Mouse (Mus musculus) liver, embryonic 13.5 days (tissue): ENCODE measurements around the gene Fcf1. TPM values are rescaled to one million over a fixed set of nuclear protein-coding genes. Genes with fewer than 3 reads are reported as not detected.

Experiments used
- ATAC-seq: fragments of 200-750 bp; cut with Nextera tagmentation; 2 replicates; pipeline ENCODE4 v1.8.0; 2017; ENCODE audit warnings: low read depth, mild to moderate bottlenecking, moderate number of reproducible peaks, moderate library complexity
- DNase-seq: peaks from one replicate; pipeline ENCODE4 v3.0.0; 2022
- H3K27ac ChIP-seq: fragments of 300-500 bp; sonication (generic); 2 replicates; pipeline ENCODE4 v1.5.1; 2015; ENCODE audit warnings: moderate library complexity, mild to moderate bottlenecking, inconsistent platforms
- H3K27me3 ChIP-seq: fragments of 300-500 bp; sonication (generic); 2 replicates; pipeline ENCODE4 v1.6.1; 2015; ENCODE audit warnings: mild to moderate bottlenecking, inconsistent platforms
- H3K36me3 ChIP-seq: fragments of 300-500 bp; sonication (generic); 2 replicates; pipeline ENCODE4 v1.6.1; 2015; ENCODE audit warnings: mild to moderate bottlenecking, inconsistent platforms
- H3K4me1 ChIP-seq: fragments of 300-500 bp; sonication (generic); replicated peaks from 2 replicates; pipeline ENCODE4 v1.6.1; 2015; ENCODE audit warnings: inconsistent platforms
- H3K4me2 ChIP-seq: fragments of 300-500 bp; sonication (generic); 2 replicates; pipeline ENCODE4 v1.6.1; 2015; ENCODE audit warnings: inconsistent platforms, mild to moderate bottlenecking, moderate library complexity
- H3K4me3 ChIP-seq: fragments of 300-500 bp; sonication (generic); replicated peaks from 2 replicates; pipeline ENCODE4 v1.5.1; 2015; ENCODE audit warnings: mild to moderate bottlenecking, inconsistent platforms
- H3K9ac ChIP-seq: fragments of 300-500 bp; sonication (generic); 2 replicates; pipeline ENCODE4 v1.6.1; 2015; ENCODE audit warnings: mild to moderate bottlenecking, inconsistent platforms
- H3K9me3 ChIP-seq: fragments of 300-500 bp; sonication (generic); replicated peaks from 2 replicates; pipeline ENCODE4 v1.6.1; 2016; ENCODE audit warnings: inconsistent platforms
- WGBS: fragments of 180-500 bp; shearing (Covaris S2); methylation state at CpG from one replicate; pipeline ENCODE4 v1.1.7; 2015; ENCODE audit not compliant: insufficient replicate concordance; 5-methylcytosine and 5-hydroxymethylcytosine counted together
- polyA plus RNA-seq: library from polyadenylated mRNA; unstranded; fragments of >200 nt; fragmentation: Nextera tagmentation; extraction: Ambion mirVana; gene quantifications from 2 replicates; pipeline ENCODE4 v1.2.1, GENCODE M21; 2015

The Fcf1 gene
- 132 and 134 TPM in 2 replicates for polyA plus RNA-seq

DNA sequence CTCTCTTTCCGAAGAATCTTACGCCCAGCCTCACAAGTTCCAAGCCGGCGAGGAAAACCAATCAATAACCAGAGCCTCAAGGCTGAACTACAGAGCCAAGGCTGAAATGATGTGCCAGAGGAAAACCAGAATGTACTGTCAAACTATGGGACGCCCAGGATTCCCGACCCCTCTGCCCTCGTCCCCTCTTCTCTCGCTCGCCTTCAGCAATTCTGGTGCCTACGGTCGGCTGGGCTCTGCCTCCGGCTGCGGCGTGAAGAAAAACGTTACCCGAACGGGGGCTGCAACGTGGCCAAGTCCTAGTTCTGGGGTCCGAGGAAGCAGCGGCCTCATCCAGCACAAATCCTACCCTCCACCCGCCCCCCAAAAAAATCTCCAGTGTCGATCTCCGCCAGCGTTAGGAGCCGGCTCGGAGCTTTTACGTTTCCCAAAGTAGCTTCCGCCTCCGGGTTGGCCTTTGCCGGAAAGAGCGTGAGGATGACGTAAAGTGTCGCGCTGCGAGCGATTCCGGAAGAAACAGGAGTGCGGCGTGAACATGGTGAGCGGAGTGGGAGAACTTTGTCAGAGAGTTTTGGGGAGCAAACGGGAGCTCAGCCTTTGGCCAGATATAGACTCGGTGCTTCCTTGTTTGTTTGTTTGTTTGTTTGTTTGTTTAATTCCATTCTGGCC lies at the start of gene Fcf1, which contains the start of gene Arel1:
Gene Fcf1 (plus strand): TSS at position 470 of the 669 bp plus-strand sequence.
Gene Arel1 (minus strand): TSS at position 473 of the 669 bp plus-strand sequence.
- H3K4me2 ChIP-seq = peak within 1 kb of the TSS; percentile 74
- peaks cover 30% of the 10 kb centered on the region for H3K36me3 ChIP-seq
- DNase-seq (peak; percentile 87), ATAC-seq (peak; percentile 64)
- H3K9ac ChIP-seq = peak within 1 kb of the TSS; percentile 88
- H3K27ac ChIP-seq = peak within 1 kb of the TSS; percentile 89
- H3K27me3 ChIP-seq = no peaks in the 10 kb centered on the region
- peak within 1 kb of the TSS; percentile 87 for H3K4me3 ChIP-seq
- peaks cover 43% of the 10 kb centered on the region for H3K4me1 ChIP-seq
- H3K9me3 ChIP-seq = no peaks in the 10 kb centered on the region
- WGBS = under 1% methylated on average over 42 of the region's 42 CpGs

DNA sequence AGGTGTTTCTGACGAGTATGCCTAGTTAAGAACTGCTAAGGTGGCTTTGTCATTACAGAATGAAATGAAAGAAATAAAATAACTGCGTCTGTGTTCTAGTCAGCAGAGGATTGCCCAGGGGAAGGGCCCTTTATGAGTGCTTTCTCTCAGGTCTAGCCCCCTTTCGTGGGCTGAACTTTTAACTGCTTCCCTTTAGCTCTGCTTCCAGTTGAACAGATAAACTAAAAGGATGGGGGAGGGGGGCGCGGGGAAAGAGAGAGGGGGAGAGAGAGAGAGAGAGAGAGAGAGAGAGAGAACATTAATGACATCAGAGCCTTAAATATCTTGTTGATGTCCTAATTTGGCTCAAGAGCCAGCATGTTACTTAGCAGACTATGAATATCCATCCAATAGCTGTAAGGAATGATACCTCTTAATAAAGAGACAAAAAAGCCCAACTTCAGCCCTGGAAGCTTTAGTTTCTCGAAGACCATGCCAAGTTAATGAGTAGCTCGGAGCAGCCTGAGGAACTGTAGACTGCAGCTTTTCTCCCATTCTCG lies 48.7 kb upstream of the Fcf1 start:
- WGBS = 78% methylated on average over 8 of the region's 8 CpGs
- no peaks in the 10 kb centered on the region for H3K27me3 ChIP-seq
- H3K9ac ChIP-seq = no peak overlapping the region
- no peak overlapping the region for H3K4me2 ChIP-seq
- H3K4me1 ChIP-seq = no peaks in the 10 kb centered on the region
- no peaks in the 10 kb centered on the region for H3K9me3 ChIP-seq
- H3K36me3 ChIP-seq = peaks cover 92% of the 10 kb centered on the region
- no peak for DNase-seq
- no peak overlapping the region for H3K27ac ChIP-seq
- H3K4me3 ChIP-seq = no peak overlapping the region
- ATAC-seq = no peak

DNA sequence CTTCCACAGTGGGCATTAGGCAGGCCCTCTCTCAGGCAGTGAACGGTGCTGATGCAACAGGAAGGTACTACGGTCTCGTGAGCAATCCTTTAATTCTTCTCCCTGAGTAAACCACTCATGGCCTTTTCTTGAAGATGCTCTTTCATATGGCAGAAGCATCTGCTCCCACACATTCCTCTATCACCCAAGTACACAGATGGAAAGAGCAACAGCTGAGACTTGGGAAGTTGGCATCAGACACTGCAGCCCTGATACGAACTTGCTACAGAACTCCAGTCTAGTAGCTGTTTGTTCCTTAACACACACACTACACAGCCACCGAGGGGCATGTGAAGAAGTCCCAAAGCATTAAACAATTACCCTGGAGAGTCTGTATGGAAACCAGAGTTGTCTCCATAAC lies 46.4 kb upstream of the Fcf1 start:
- ATAC-seq = no peak
- Histone ChIP-seq H3K27ac (no peak overlapping the region), H3K4me1 (no peaks in the 10 kb centered on the region), H3K4me3 (no peak overlapping the region), H3K36me3 (peaks cover 96% of the 10 kb centered on the region), H3K27me3 (no peaks in the 10 kb centered on the region), H3K9me3 (no peaks in the 10 kb centered on the region), H3K9ac (no peak overlapping the region), H3K4me2 (no peak overlapping the region)
- 90% methylated on average over 5 of the region's 5 CpGs for WGBS
- no peak for DNase-seq

DNA sequence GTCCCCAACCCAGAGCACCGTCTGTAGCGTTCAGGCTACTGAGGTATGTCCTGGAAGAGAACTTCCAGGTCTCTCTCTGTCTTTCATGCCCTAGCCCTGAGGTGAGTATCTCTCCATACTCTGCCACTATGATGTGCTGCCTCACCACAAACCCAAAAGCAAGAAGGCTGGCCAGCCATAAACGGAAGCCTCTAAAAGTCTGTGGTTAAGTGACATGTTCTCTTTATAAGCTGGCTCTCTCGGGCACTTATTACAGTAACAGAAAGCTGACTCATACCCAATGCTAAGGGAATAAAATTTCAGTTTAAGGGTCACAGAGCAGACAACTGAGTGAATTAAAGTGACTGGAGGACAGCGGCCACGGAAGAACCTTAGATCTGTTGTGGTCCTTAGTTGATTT lies 44.2 kb upstream of the Fcf1 start:
- Histone ChIP-seq H3K4me2 (no peak overlapping the region), H3K27me3 (no peaks in the 10 kb centered on the region), H3K9me3 (no peaks in the 10 kb centered on the region), H3K27ac (no peak overlapping the region), H3K36me3 (peaks cover 97% of the 10 kb centered on the region), H3K9ac (no peak overlapping the region), H3K4me3 (no peak overlapping the region), H3K4me1 (no peaks in the 10 kb centered on the region)
- no peak for DNase-seq
- WGBS = 73% methylated on average over 6 of the region's 6 CpGs
- no peak for ATAC-seq

DNA sequence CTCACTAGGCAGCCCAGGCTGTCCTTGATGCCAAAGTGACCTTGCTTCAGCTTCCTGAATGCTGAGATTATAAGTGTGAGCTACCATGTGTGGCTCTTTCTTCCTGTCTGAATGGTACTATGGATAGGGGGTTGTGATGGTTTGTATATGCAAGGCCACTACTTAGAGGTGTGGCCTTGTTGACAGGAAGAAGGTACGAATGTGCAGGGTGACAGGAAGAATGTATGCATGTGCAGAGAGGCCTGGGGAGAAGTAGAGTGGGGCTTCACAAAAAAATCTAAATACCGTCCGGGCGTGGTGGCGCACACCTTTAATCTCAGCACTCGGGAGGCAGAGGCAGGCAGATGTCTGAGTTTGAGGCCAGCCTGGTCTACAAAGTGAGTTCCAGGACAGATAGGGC lies 38.5 kb upstream of the Fcf1 start:
- H3K36me3 ChIP-seq = peaks cover 92% of the 10 kb centered on the region
- ATAC-seq (no peak), DNase-seq (no peak)
- WGBS = 82% methylated on average over 6 of the region's 6 CpGs
- no peak overlapping the region for H3K9ac ChIP-seq
- H3K4me3 ChIP-seq = no peak overlapping the region
- no peak overlapping the region for H3K27ac ChIP-seq
- no peaks in the 10 kb centered on the region for H3K27me3 ChIP-seq
- H3K4me1 ChIP-seq = no peaks in the 10 kb centered on the region
- H3K4me2 ChIP-seq = no peak overlapping the region
- H3K9me3 ChIP-seq = no peaks in the 10 kb centered on the region

DNA sequence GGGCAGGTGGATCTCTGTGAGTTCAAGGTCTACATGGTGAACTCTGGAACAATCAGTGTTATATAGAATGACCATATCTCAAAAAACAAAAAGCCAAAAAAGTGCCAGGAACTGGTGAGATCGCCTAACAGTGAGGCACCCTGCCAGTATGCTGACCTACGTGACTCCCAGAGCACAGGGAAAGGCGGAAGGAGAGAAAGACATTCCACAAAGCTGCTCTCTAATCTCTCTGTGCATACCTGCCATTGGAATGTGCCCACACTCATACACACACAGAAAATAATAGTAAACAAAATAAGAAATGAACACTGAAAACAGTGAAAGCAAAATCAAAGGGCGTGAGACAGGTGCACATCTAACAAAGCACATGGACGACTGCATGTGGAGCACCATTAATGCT lies 35.4 kb upstream of the Fcf1 start:
- Histone ChIP-seq H3K4me3 (no peak overlapping the region), H3K36me3 (peaks cover 88% of the 10 kb centered on the region), H3K4me2 (no peak overlapping the region), H3K27ac (no peak overlapping the region), H3K9ac (no peak overlapping the region), H3K27me3 (no peaks in the 10 kb centered on the region), H3K4me1 (no peaks in the 10 kb centered on the region), H3K9me3 (no peaks in the 10 kb centered on the region)
- WGBS = 82% methylated on average over 5 of the region's 5 CpGs
- DNase-seq = no peak
- no peak for ATAC-seq

DNA sequence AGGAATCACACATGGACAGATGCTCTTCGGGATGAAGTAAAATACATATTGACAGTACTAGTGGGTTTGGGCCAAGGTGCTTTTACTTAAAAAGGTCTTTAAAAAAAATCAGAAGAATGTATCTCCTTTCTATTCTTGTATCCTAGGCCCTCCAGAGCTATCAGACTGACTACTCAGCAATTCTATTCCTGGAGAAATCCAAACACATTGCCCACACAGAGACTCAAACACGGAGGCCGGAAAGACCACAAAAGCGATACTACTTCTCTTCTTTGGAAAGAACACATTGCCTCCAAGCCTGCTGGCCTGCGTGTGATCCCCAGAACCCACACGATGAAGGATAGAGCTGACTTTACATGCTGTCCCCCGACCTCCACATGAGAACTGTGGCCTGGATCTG lies 31.6 kb upstream of the Fcf1 start:
- ATAC-seq = no peak
- no peak for DNase-seq
- Histone ChIP-seq H3K36me3 (peaks cover 82% of the 10 kb centered on the region), H3K4me1 (peaks cover 12% of the 10 kb centered on the region), H3K4me2 (no peak overlapping the region), H3K27me3 (no peaks in the 10 kb centered on the region), H3K4me3 (no peak overlapping the region), H3K9ac (no peak overlapping the region), H3K27ac (no peak overlapping the region), H3K9me3 (no peaks in the 10 kb centered on the region)
- 86% methylated on average over 7 of the region's 7 CpGs for WGBS

DNA sequence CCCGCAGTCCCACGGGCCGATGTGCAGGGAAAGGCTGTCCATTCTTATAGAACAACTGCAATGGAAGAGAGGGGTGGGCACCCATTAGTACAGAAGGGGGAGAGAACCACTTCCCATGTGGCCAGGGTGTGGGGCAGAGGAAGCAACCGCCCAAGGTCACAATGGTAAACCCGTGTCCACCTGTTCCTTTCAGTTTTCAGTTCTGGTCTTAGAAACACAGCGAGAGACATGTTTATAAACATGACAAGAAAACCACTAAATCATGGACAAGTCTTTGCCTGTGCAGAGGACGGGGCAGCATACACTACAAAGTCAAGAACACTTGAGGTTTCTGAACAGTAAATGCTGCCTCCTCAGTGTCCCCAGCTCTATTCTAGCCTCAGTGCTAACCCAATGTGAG lies 30.4 kb upstream of the Fcf1 start:
- Histone ChIP-seq H3K9me3 (no peaks in the 10 kb centered on the region), H3K4me2 (no peak overlapping the region), H3K4me1 (peaks cover 24% of the 10 kb centered on the region), H3K4me3 (no peak overlapping the region), H3K27ac (no peak overlapping the region), H3K36me3 (peaks cover 77% of the 10 kb centered on the region), H3K9ac (no peak overlapping the region), H3K27me3 (no peaks in the 10 kb centered on the region)
- DNase-seq = no peak
- no peak for ATAC-seq
- 89% methylated on average over 7 of the region's 7 CpGs for WGBS

DNA sequence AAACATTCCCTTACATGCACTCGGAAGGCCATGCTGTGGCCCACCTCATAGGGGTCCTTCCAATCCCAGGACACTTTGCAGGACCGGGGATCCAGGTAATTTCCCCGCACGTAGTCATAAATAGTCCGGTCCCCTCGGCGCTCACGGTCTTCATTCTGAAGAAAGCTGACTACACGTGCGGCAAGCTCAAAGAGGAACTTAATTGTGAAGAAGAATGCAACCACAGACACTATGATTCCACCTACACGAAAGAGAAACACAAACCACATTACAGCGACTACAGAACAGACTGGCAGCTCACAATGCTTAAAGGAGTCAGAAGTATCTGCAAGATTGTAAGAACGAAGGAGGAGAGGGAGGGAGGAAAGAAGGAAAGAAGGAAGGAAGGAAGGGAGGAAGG lies 29.0 kb upstream of the Fcf1 start:
- H3K36me3 ChIP-seq = peaks cover 72% of the 10 kb centered on the region
- no peak overlapping the region for H3K4me2 ChIP-seq
- no peak for DNase-seq
- H3K4me3 ChIP-seq = no peak overlapping the region
- no peak for ATAC-seq
- no peaks in the 10 kb centered on the region for H3K27me3 ChIP-seq
- no peak overlapping the region for H3K9ac ChIP-seq
- 80% methylated on average over 13 of the region's 13 CpGs for WGBS
- no peaks in the 10 kb centered on the region for H3K9me3 ChIP-seq
- H3K4me1 ChIP-seq = peaks cover 30% of the 10 kb centered on the region
- H3K27ac ChIP-seq = no peak overlapping the region

DNA sequence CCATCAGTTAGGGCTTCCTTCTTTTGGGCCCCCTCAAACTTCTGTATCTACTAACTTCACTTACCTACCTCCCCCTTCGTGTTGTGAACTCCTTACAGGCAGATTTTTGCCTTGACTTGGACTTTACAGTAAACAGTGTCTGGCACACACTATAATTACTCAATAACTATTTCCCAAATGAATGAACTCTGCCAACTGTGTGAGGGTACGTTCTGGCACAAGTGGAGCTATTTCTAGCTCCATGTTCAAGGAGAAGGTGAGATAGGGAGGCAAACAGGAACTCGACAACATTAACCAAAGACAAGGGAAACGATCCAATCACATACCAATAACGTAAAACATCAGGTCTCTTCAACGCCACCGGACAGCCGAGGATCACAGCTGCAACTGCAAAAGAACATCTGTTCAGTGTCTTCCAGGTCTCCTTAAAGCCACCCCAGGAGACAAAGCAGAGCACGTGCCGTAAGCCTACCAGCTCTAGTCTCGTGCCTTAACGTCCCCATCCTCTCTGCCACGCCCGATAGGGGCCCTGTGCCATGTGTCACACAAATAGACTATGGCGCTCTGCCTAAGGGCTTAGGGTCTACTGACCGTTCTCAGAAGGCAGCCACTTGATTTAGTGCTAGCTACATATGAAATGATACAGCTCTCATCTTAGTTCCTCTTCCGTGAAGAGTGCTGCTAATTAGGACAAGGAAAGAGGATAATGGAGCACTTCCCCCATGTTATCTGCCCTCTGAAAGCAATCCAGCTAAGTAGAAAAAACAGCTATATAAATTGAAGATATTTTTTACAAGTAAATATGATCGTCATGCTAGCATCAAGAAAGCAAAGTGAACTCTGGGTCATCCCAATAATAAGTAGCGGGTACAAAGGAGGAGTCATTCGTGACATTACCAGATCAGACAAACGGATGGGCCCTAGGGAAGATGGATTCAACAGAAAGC lies 27.4 kb upstream of the Fcf1 start:
- H3K27ac ChIP-seq = no peak overlapping the region
- H3K4me3 ChIP-seq = no peak overlapping the region
- H3K4me1 ChIP-seq = peaks cover 30% of the 10 kb centered on the region
- H3K27me3 ChIP-seq = no peaks in the 10 kb centered on the region
- no peaks in the 10 kb centered on the region for H3K9me3 ChIP-seq
- ATAC-seq (no peak), DNase-seq (no peak)
- WGBS = 75% methylated on average over 21 of the region's 21 CpGs
- no peak overlapping the region for H3K9ac ChIP-seq
- no peak overlapping the region for H3K4me2 ChIP-seq
- peaks cover 81% of the 10 kb centered on the region for H3K36me3 ChIP-seq

DNA sequence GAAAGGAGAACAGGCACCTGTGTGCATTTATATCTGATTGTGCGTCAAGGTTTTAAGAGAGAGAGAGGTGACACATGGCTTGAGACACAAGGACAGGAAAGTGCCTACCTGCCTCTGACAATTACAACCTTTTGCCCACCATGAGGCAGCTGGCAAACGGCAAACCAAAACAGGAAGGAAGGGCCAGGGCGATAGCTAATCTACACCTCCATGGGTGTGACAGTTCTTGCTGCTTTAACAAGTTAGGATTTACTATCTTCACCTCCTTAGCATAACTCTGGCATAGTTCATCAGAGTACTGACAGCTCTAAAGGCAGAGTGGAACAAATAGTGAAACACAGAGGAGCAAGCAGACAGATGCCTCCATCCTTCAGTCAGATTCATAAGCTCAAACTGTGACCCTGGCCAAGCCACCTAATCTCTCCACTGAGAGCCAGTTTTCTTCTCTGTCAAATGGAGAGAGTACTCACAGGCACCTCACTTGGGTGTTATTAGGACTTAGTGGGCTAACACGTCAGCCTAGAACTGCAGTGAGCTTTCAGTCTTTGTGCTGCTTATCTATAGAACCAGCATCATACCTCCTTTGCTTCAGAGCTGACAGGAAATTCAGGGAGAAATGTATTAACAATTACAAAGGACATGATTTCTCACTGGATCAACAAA lies 26.4 kb upstream of the Fcf1 start:
- Histone ChIP-seq H3K27me3 (no peaks in the 10 kb centered on the region), H3K27ac (no peak overlapping the region), H3K36me3 (peaks cover 80% of the 10 kb centered on the region), H3K4me2 (no peak overlapping the region), H3K9ac (no peak overlapping the region), H3K4me1 (peaks cover 30% of the 10 kb centered on the region), H3K4me3 (no peak overlapping the region), H3K9me3 (no peaks in the 10 kb centered on the region)
- 20% methylated on average over 4 of the region's 4 CpGs for WGBS
- ATAC-seq = peak; percentile 73
- peak; percentile 13 for DNase-seq
